Mouse (Mus musculus) cortical plate, adult 2 months (tissue): ENCODE data around the gene Stxbp6.

Experiments
- CTCF ChIP-seq: fragments of 200-500 bp; IDR thresholded peaks from 2 replicates; pipeline ENCODE4 v1.5.1; 2011; ENCODE audit warnings: mild to moderate bottlenecking, control low read depth, low read length; ENCODE audit not compliant: insufficient read depth; ENCODE audit errors: extremely low read depth
- POLR2A ChIP-seq: fragments of 200-500 bp; IDR thresholded peaks from 2 replicates; pipeline ENCODE4 v1.6.1; 2011; ENCODE audit warnings: mild to moderate bottlenecking, low read length, control low read depth; ENCODE audit not compliant: insufficient read depth; ENCODE audit errors: extremely low read depth

GRCm38 (mm10) chr12:44903205-44903732, 171.2 kb downstream of the Stxbp6 start:
- TF ChIP-seq CTCF (no peak), POLR2A (no peak)
